Mouse (Mus musculus): ENCODE results near the gene Zbtb25. TPM values are rescaled to one million over a fixed set of nuclear protein-coding genes. Genes with fewer than 3 reads are reported as not detected.
A peak's percentile ranks its signal among the peaks of the same experiment; 100 is the strongest.

The Zbtb25 gene
- total RNA-seq, 2 experiments from 2014 or later = 16.9 to 20.9 TPM

- DNase-seq (ENCODE audit: low spot score in 2 of 2) = no peak
Observed at GRCm38 (mm10) chr12:76377726-76378125, 8.3 kb upstream of the Zbtb25 start.

GRCm38 (mm10) chr12:76377059-76377458 is 7.7 kb upstream of the Zbtb25 start:
- no peak for DNase-seq (ENCODE audit: low spot score in 2 of 2)

- no peak for DNase-seq (ENCODE audit: low spot score in 2 of 2)
Observed at GRCm38 (mm10) chr12:76376649-76377048, 7.2 kb upstream of the Zbtb25 start.

- DNase-seq (ENCODE audit: low spot score in 2 of 2) = no peak
Observed at GRCm38 (mm10) chr12:76375506-76375905, 6.1 kb upstream of the Zbtb25 start.

- no peak for DNase-seq (ENCODE audit: low spot score in 2 of 2)
Observed at GRCm38 (mm10) chr12:76374911-76375310, 5.5 kb upstream of the Zbtb25 start.

- DNase-seq (ENCODE audit: low spot score in 2 of 2) = no peak
Observed at GRCm38 (mm10) chr12:76373991-76374390, 4.6 kb upstream of the Zbtb25 start.

- no peak for DNase-seq (ENCODE audit: low spot score in 2 of 2)
Observed at GRCm38 (mm10) chr12:76372881-76373818, 3.7 kb upstream of the Zbtb25 start.

- DNase-seq (ENCODE audit: low spot score in 2 of 2) = no peak
Observed at GRCm38 (mm10) chr12:76372046-76372445, 2.6 kb upstream of the Zbtb25 start.

- peak; percentile 68 to 74 for DNase-seq (ENCODE audit: low spot score in 2 of 2)
Observed at GRCm38 (mm10) chr12:76370831-76371571, 1.6 kb upstream of the Zbtb25 start.

GRCm38 (mm10) chr12:76369978-76370830 is 802 bp upstream of the Zbtb25 start, which contains the start of gene Zbtb1:
TSS of gene Zbtb1 (plus strand) at chr12:76370266.
- DNase-seq (ENCODE audit: low spot score in 2 of 2) = peak; percentile 80 to 86

GRCm38 (mm10) chr12:76368790-76369205 is 604 bp downstream of the Zbtb25 start:
- DNase-seq (ENCODE audit: low spot score in 2 of 2) = no peak

GRCm38 (mm10) chr12:76368201-76368789 is 1.1 kb downstream of the Zbtb25 start:
- DNase-seq (ENCODE audit: low spot score in 2 of 2) = no peak

GRCm38 (mm10) chr12:76367096-76367995 is 2.1 kb downstream of the Zbtb25 start:
- no peak for DNase-seq (ENCODE audit: low spot score in 2 of 2)

GRCm38 (mm10) chr12:76366276-76366675 is 3.1 kb downstream of the Zbtb25 start:
- DNase-seq (ENCODE audit: low spot score in 2 of 2) = no peak

- no peak for DNase-seq (ENCODE audit: low spot score in 2 of 2)
Observed at GRCm38 (mm10) chr12:76362303-76362676, 7.1 kb downstream of the Zbtb25 start.

GRCm38 (mm10) chr12:76361405-76362302 is 7.7 kb downstream of the Zbtb25 start:
- no peak for DNase-seq (ENCODE audit: low spot score in 2 of 2)

GRCm38 (mm10) chr12:76360868-76361267 is 8.5 kb downstream of the Zbtb25 start:
- no peak for DNase-seq (ENCODE audit: low spot score in 2 of 2)

- DNase-seq (ENCODE audit: low spot score in 2 of 2) = no peak
Observed at GRCm38 (mm10) chr12:76349680-76350220, 19.7 kb downstream of the Zbtb25 start.

Data from layer of hippocampus, postnatal 10 days (tissue).